Comparison of ENCODE assay signal across 10 mouse cellular contexts in genomic region chr10:21678811-21679451, GRCm38 (mm10).
DNase-seq lines count a peak whose midpoint lies in the region; ATAC-seq lines count a peak whose summit lies in the region.
"Had no signal": no experiment of that assay in that cellular context is flagged by ENCODE, and none has a peak within 500 bp of the region (broad histone marks: within the 10 kb centered on the region; RNA-seq: fewer than 3 reads in every experiment).

No protein-coding gene starts in this region.

- ATAC-seq in heart, embryonic 12.5 days (ENCODE audit: insufficient number of reproducible peaks, low FRiP score), result no peak
- peak; percentile 36; the same call in 1 of the 2 replicates for ATAC-seq in intestine, embryonic 16.5 days
- ATAC-seq: forebrain, embryonic 15.5 days had no signal

- 41% methylated on average over 10 of the region's 10 CpGs for WGBS in heart, embryonic 12.5 days
- 60% methylated on average over 10 of the region's 10 CpGs for WGBS in intestine, embryonic 16.5 days

- H3K9ac ChIP-seq in heart, embryonic 12.5 days, result no peak overlapping the region
- no peak overlapping the region for H3K9ac ChIP-seq in intestine, embryonic 16.5 days (ENCODE audit: low read depth, low read length)
- H3K9ac ChIP-seq: forebrain, embryonic 15.5 days had no signal

- peak; percentile 99 for DNase-seq in heart, adult 11 months
- DNase-seq in brain, adult 2 months (ENCODE audit: low read depth, low spot score), result peak; percentile 22
- peak; percentile 71 for DNase-seq in lung, postnatal 25 days (ENCODE audit: low spot score)
- DNase-seq in layer of hippocampus, postnatal 36 days, result no peak
- DNase-seq in left cerebral cortex, adult 8-10 months (ENCODE audit: low spot score in 2 of 2), result no peak
- DNase-seq in cerebellum, adult 9-11 months, result no peak
- DNase-seq: liver had no signal

- H3K27me3 ChIP-seq in heart, embryonic 12.5 days (replicated peaks), result no peaks in the 10 kb centered on the region
- H3K27me3 ChIP-seq in intestine, embryonic 16.5 days (replicated peaks; ENCODE audit: control insufficient read depth, insufficient read depth, low read length), result no peaks in the 10 kb centered on the region
- H3K27me3 ChIP-seq: forebrain, embryonic 15.5 days had no signal

- H3K4me2 ChIP-seq in heart, embryonic 12.5 days, result no peak overlapping the region
- H3K4me2 ChIP-seq in intestine, embryonic 16.5 days (ENCODE audit: low read depth, low read length), result no peak overlapping the region
- H3K4me2 ChIP-seq: forebrain, embryonic 15.5 days had no signal

- H3K4me1 ChIP-seq in heart, embryonic 12.5 days (replicated peaks), result peaks cover 15% of the 10 kb centered on the region
- H3K4me1 ChIP-seq in intestine, embryonic 16.5 days (ENCODE audit: control insufficient read depth, insufficient read depth, low read length), result no peaks in the 10 kb centered on the region

- no peaks in the 10 kb centered on the region for H3K36me3 ChIP-seq in heart, embryonic 12.5 days
- no peaks in the 10 kb centered on the region for H3K36me3 ChIP-seq in intestine, embryonic 16.5 days (ENCODE audit: control insufficient read depth, insufficient read depth, low read length)
- H3K36me3 ChIP-seq: forebrain, embryonic 15.5 days had no signal

- H3K27ac ChIP-seq in heart, embryonic 12.5 days (ENCODE audit: poor library complexity, severe bottlenecking), result no peak overlapping the region
- 0 out of 2 replicates have a peak overlapping the region, but pooled peaks have one; percentile 0 for H3K27ac ChIP-seq in intestine, embryonic 16.5 days (ENCODE audit: low read length)
- H3K27ac ChIP-seq: forebrain, embryonic 15.5 days had no signal

- no peak overlapping the region for H3K4me3 ChIP-seq in heart, embryonic 12.5 days
- no peak overlapping the region for H3K4me3 ChIP-seq in intestine, embryonic 16.5 days (ENCODE audit: low read length)
- H3K4me3 ChIP-seq: forebrain, embryonic 15.5 days had no signal

- H3K9me3 ChIP-seq in heart, embryonic 12.5 days (replicated peaks), result no peaks in the 10 kb centered on the region
- H3K9me3 ChIP-seq in intestine, embryonic 16.5 days (ENCODE audit: control insufficient read depth, low read length), result no peaks in the 10 kb centered on the region
- H3K9me3 ChIP-seq: forebrain, embryonic 15.5 days had no signal

Comparison
In these comparisons a context has a peak if more than half of its experiments do, and no peak if none do; other contexts are left out.
1. DNase-seq: peak in heart, adult 11 months (single experiment), brain, adult 2 months (single experiment) and lung, postnatal 25 days (single experiment); none in layer of hippocampus, postnatal 36 days (0 of 2), left cerebral cortex, adult 8-10 months (0 of 2) and cerebellum, adult 9-11 months (single experiment).